Mouse (Mus musculus): Measurements from ENCODE around the gene Eif2ak2. TPM values are rescaled to one million over a fixed set of nuclear protein-coding genes. Genes with fewer than 3 reads are reported as not detected.
A peak's percentile ranks its signal among the peaks of the same experiment; 100 is the strongest.

Gene Eif2ak2
- polyA plus RNA-seq, 2 experiments: 3.4 to 4.3 TPM

GRCm38 (mm10) chr17:78842271-78842928 is 40.0 kb downstream of the Eif2ak2 start:
- Histone ChIP-seq H3K9me3 (ENCODE audit: control insufficient read depth, low read length) (no peaks in the 10 kb centered on the region), H3K36me3 (replicated peaks; ENCODE audit: control insufficient read depth, insufficient read depth, low read depth) (peaks cover 19% of the 10 kb centered on the region), H3K4me3 (ENCODE audit: insufficient read depth in 1 of 2, low read depth in 2 of 2, low read length in 2 of 2) (no peak overlapping the region), H3K27me3 (ENCODE audit: control insufficient read depth, insufficient read depth, low read length) (no peaks in the 10 kb centered on the region), H3K9ac (replicated peaks) (no peak overlapping the region; the same call in 1 of the 2 replicates), H3K4me2 (ENCODE audit: low read depth) (no peak overlapping the region), H3K27ac (no peak overlapping the region), H3K4me1 (replicated peaks; ENCODE audit: control insufficient read depth in 2 of 2, insufficient read depth in 2 of 2, low read length in 1 of 2) (no peaks in the 10 kb centered on the region)
- no peak for TF ChIP-seq EP300 (IDR thresholded peaks at IDR 0.05; ENCODE audit: low read depth)
- DNase-seq (ENCODE audit: low read depth in 3 of 3, low spot score in 3 of 3) (no peak), ATAC-seq (ENCODE audit: insufficient read depth) (no peak)
- 83% methylated on average over 7 of the region's 7 CpGs for WGBS (ENCODE audit: insufficient replicate concordance)

GRCm38 (mm10) chr17:78836056-78836455 is 46.3 kb downstream of the Eif2ak2 start:
- Histone ChIP-seq H3K27me3 (ENCODE audit: control insufficient read depth, insufficient read depth, low read length) (no peaks in the 10 kb centered on the region), H3K4me2 (ENCODE audit: low read depth) (peak overlapping the region; percentile 87), H3K9ac (replicated peaks) (peak overlapping the region; percentile 65), H3K4me3 (ENCODE audit: insufficient read depth in 1 of 2, low read depth in 2 of 2, low read length in 2 of 2) (peak overlapping the region; percentile 68 to 72), H3K9me3 (ENCODE audit: control insufficient read depth, low read length) (no peaks in the 10 kb centered on the region), H3K36me3 (replicated peaks; ENCODE audit: control insufficient read depth, insufficient read depth, low read depth) (peaks cover 8% of the 10 kb centered on the region), H3K27ac (peak overlapping the region; percentile 76), H3K4me1 (replicated peaks; ENCODE audit: control insufficient read depth in 2 of 2, insufficient read depth in 2 of 2, low read length in 1 of 2) (peaks cover 2 to 3% of the 10 kb centered on the region in 2 experiments; a peak in 1 of 4 replicates)
- ATAC-seq (ENCODE audit: insufficient read depth) (no peak), DNase-seq (ENCODE audit: low read depth in 3 of 3, low spot score in 3 of 3) (peak in 2 of 3 experiments; percentile 20 to 37)
- WGBS (ENCODE audit: insufficient replicate concordance): 34% methylated on average over 2 of the region's 2 CpGs
- TF ChIP-seq EP300 (IDR thresholded peaks at IDR 0.05; ENCODE audit: low read depth): no peak
- TF ChIP-seq CTCF (IDR thresholded peaks at IDR 0.05; ENCODE audit: low read depth): no peak

GRCm38 (mm10) chr17:78834856-78835835 is 47.2 kb downstream of the Eif2ak2 start, which contains the start of the genes Heatr5b and Gpatch11:
Gene Heatr5b, minus strand, starts transcription at chr17:78835364.
Gene Gpatch11, plus strand, starts transcription at chr17:78835567.
- H3K4me2 ChIP-seq (ENCODE audit: low read depth): peak within 1 kb of the TSS; percentile 93

GRCm38 (mm10) chr17:78824346-78824745 is 58.0 kb downstream of the Eif2ak2 start:
- no peak for DNase-seq (ENCODE audit: low read depth in 3 of 3, low spot score in 3 of 3)
- Histone ChIP-seq H3K4me2 (ENCODE audit: low read depth) (no peak overlapping the region), H3K27me3 (ENCODE audit: control insufficient read depth, insufficient read depth, low read length) (no peaks in the 10 kb centered on the region), H3K4me1 (replicated peaks; ENCODE audit: control insufficient read depth in 2 of 2, insufficient read depth in 2 of 2, low read length in 1 of 2) (no peaks in the 10 kb centered on the region), H3K27ac (no peak overlapping the region), H3K9me3 (ENCODE audit: control insufficient read depth, low read length) (no peaks in the 10 kb centered on the region), H3K36me3 (replicated peaks; ENCODE audit: control insufficient read depth, insufficient read depth, low read depth) (peaks cover 7% of the 10 kb centered on the region), H3K9ac (replicated peaks) (no peak overlapping the region), H3K4me3 (ENCODE audit: insufficient read depth in 1 of 2, low read depth in 2 of 2, low read length in 2 of 2) (no peak overlapping the region)
- TF ChIP-seq EP300 (IDR thresholded peaks at IDR 0.05; ENCODE audit: low read depth) (no peak), CTCF (IDR thresholded peaks at IDR 0.05; ENCODE audit: low read depth) (no peak)
- WGBS (ENCODE audit: insufficient replicate concordance): 80% methylated on average over 13 of the region's 13 CpGs
- no peak for ATAC-seq (ENCODE audit: insufficient read depth)

More at GRCm38 (mm10) chr17:78834856-78835835, 47.2 kb downstream of the Eif2ak2 start, which contains the start of the genes Heatr5b and Gpatch11:
- Histone ChIP-seq H3K9ac (replicated peaks) (peak within 1 kb of the TSS; percentile 86), H3K27me3 (ENCODE audit: control insufficient read depth, insufficient read depth, low read length) (no peaks in the 10 kb centered on the region), H3K9me3 (ENCODE audit: control insufficient read depth, low read length) (no peaks in the 10 kb centered on the region), H3K4me3 (ENCODE audit: insufficient read depth in 1 of 2, low read depth in 2 of 2, low read length in 2 of 2) (peak within 1 kb of the TSS; percentile 75 to 81), H3K27ac (peak within 1 kb of the TSS; percentile 76), H3K4me1 (replicated peaks; ENCODE audit: control insufficient read depth in 2 of 2, insufficient read depth in 2 of 2, low read length in 1 of 2) (peaks cover 2 to 3% of the 10 kb centered on the region in 2 experiments; a peak in 1 of 4 replicates), H3K36me3 (replicated peaks; ENCODE audit: control insufficient read depth, insufficient read depth, low read depth) (peaks cover 6% of the 10 kb centered on the region)
- DNase-seq (ENCODE audit: low read depth in 3 of 3, low spot score in 3 of 3) (peak; percentile 96 to 97 (median 97)), ATAC-seq (ENCODE audit: insufficient read depth) (peak; percentile 98)
- TF ChIP-seq CTCF (IDR thresholded peaks at IDR 0.05; ENCODE audit: low read depth): no peak
- TF ChIP-seq EP300 (IDR thresholded peaks at IDR 0.05; ENCODE audit: low read depth): no peak
- WGBS (ENCODE audit: insufficient replicate concordance): under 1% methylated on average over 81 of the region's 81 CpGs
